Mouse (Mus musculus) heart, embryonic 15.5 days (tissue): ENCODE data around the gene Sgk1. TPM values are rescaled to one million over a fixed set of nuclear protein-coding genes. Genes with fewer than 3 reads are reported as not detected.

ENCODE experiments used
- ATAC-seq: fragments of 200-750 bp; cut with Nextera tagmentation; replicated peaks from 2 replicates; pipeline ENCODE4 v1.8.0; 2017; ENCODE audit warnings: low read depth, moderate TSS enrichment; ENCODE audit not compliant: insufficient number of reproducible peaks, insufficient read depth, low FRiP score
- H3K27ac ChIP-seq: fragments of 300-500 bp; sonication (generic); 2 replicates; pipeline ENCODE4 v1.5.1; 2015; ENCODE audit warnings: mild to moderate bottlenecking, inconsistent platforms
- H3K27me3 ChIP-seq: fragments of 300-500 bp; sonication (generic); 2 replicates; pipeline ENCODE4 v1.6.1; 2015; ENCODE audit warnings: inconsistent platforms
- H3K36me3 ChIP-seq: fragments of 300-500 bp; sonication (generic); 2 replicates; pipeline ENCODE4 v1.6.1; 2015; ENCODE audit warnings: mild to moderate bottlenecking, inconsistent platforms
- H3K4me1 ChIP-seq: fragments of 300-500 bp; sonication (generic); replicated peaks from 2 replicates; pipeline ENCODE4 v1.6.1; 2015; ENCODE audit warnings: inconsistent platforms
- H3K4me2 ChIP-seq: fragments of 300-500 bp; sonication (generic); 2 replicates; pipeline ENCODE4 v1.6.1; 2015; ENCODE audit warnings: inconsistent platforms, mild to moderate bottlenecking, moderate library complexity
- H3K4me3 ChIP-seq: fragments of 300-500 bp; sonication (generic); 2 replicates; pipeline ENCODE4 v1.5.1; 2015; ENCODE audit warnings: mild to moderate bottlenecking, inconsistent platforms
- H3K9ac ChIP-seq: fragments of 300-500 bp; sonication (generic); 2 replicates; pipeline ENCODE4 v1.6.1; 2015; ENCODE audit warnings: mild to moderate bottlenecking, inconsistent platforms
- H3K9me3 ChIP-seq: fragments of 300-500 bp; sonication (generic); replicated peaks from 2 replicates; pipeline ENCODE4 v1.6.1; 2016; ENCODE audit warnings: inconsistent platforms
- WGBS: fragments of 180-500 bp; shearing (Covaris S2); methylation state at CpG from one replicate; pipeline ENCODE4 v1.1.7; 2015; ENCODE audit warnings: mixed read lengths; 5-methylcytosine and 5-hydroxymethylcytosine counted together
- polyA plus RNA-seq: library from polyadenylated mRNA; unstranded; fragments of >200 nt; fragmentation: Nextera tagmentation; extraction: Ambion mirVana; gene quantifications from 2 replicates; pipeline ENCODE4 v1.2.1, GENCODE M21; 2015

Sgk1 gene
- polyA plus RNA-seq = 29.8 and 31.6 TPM in 2 replicates

GRCm38 (mm10) chr10:21882184-21883081 is at the start of gene Sgk1:
TSS of gene Sgk1 (plus strand) at chr10:21882184.
- H3K4me1 ChIP-seq = peaks cover 6% of the 10 kb centered on the region
- 4% methylated on average over 36 of the region's 36 CpGs for WGBS
- H3K36me3 ChIP-seq = no peaks in the 10 kb centered on the region
- peak within 1 kb of the TSS; percentile 43 for H3K4me3 ChIP-seq
- no peak for ATAC-seq
- H3K9me3 ChIP-seq = no peaks in the 10 kb centered on the region
- H3K9ac ChIP-seq = peak within 1 kb of the TSS; percentile 18; the same call in 1 of the 2 replicates
- no peak within 1 kb of the TSS for H3K27ac ChIP-seq
- peak within 1 kb of the TSS; percentile 68 for H3K4me2 ChIP-seq
- H3K27me3 ChIP-seq = peaks cover 18% of the 10 kb centered on the region

DNA sequence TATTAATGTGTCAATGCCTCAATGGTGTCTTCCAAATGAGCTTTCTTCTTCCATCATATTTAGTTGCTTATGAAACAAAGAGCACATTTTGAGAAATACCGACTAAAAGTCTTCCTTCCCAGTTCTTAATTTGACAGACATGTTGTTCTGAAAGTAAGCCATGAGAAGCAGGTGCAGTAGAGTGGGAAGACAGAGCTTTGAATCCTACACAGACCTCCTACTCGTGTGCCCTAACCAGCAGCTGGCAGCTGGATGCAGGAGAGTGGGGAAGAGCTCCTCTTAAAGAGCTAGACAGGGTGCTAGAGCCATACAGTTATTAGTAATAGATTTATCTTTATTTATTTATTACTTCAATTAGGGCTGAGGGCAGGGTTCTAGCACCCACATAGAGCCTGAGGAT is 49.7 kb upstream of the Sgk1 start:
- no peak for ATAC-seq
- no peak overlapping the region for H3K4me2 ChIP-seq
- H3K4me3 ChIP-seq = no peak overlapping the region
- no peaks in the 10 kb centered on the region for H3K36me3 ChIP-seq
- H3K27me3 ChIP-seq = no peaks in the 10 kb centered on the region
- no peaks in the 10 kb centered on the region for H3K4me1 ChIP-seq
- 77% methylated on average over 2 of the region's 2 CpGs for WGBS
- H3K9ac ChIP-seq = no peak overlapping the region
- no peak overlapping the region for H3K27ac ChIP-seq
- no peaks in the 10 kb centered on the region for H3K9me3 ChIP-seq

DNA sequence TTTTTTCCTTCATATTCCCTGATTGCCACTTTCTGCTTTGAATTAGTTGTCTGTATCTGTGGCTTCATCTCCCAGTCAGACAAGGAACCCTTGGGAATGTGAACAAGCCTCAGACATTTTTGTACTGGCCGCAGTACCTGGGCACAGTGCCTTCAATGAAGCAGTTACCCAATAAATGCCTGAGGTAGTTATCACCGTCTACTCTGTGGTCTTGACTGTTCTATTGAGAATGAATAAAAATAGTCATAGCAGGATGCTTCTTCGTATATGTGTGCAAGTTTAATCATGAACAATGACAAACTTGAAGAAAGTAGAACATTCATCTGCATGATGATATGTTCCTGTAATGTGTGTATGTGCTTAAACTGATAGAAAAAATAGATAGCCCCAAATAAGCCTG is 48.2 kb upstream of the Sgk1 start:
- Histone ChIP-seq H3K4me1 (no peaks in the 10 kb centered on the region), H3K9ac (no peak overlapping the region), H3K27me3 (no peaks in the 10 kb centered on the region), H3K36me3 (no peaks in the 10 kb centered on the region), H3K4me2 (no peak overlapping the region), H3K4me3 (no peak overlapping the region), H3K9me3 (no peaks in the 10 kb centered on the region), H3K27ac (no peak overlapping the region)
- 73% methylated on average over 3 of the region's 3 CpGs for WGBS
- no peak for ATAC-seq

DNA sequence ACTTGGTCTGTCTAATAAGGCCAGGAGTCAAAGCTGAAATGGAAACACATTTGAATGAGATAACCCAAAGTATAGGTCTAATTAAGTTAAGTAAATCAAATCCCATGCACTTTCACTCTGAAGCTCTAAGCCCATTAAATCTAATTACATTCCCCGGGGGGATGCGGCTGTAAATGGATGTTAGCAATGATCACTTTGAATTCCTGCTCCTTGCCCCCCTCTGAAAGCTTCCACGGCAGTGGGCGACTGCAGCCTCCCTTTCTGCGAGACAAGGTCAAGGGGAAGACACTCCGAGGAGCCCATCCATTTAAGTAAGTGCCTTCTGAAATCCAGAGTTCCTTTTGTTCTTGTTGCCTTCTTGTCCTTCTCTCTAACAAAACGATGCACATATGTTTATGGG is 46.9 kb upstream of the Sgk1 start:
- no peak overlapping the region for H3K9ac ChIP-seq
- H3K4me2 ChIP-seq = no peak overlapping the region

GRCm38 (mm10) chr10:21839248-21840155 is 42.5 kb upstream of the Sgk1 start:
- 0 out of 2 replicates have a peak, but pooled peaks cover 2% of the 10 kb centered on the region for H3K4me1 ChIP-seq
- H3K4me3 ChIP-seq = no peak overlapping the region
- no peak overlapping the region for H3K27ac ChIP-seq
- H3K9ac ChIP-seq = no peak overlapping the region
- 32% methylated on average over 13 of the region's 13 CpGs for WGBS
- H3K36me3 ChIP-seq = no peaks in the 10 kb centered on the region
- no peak overlapping the region for H3K4me2 ChIP-seq
- no peak for ATAC-seq
- no peaks in the 10 kb centered on the region for H3K9me3 ChIP-seq
- no peaks in the 10 kb centered on the region for H3K27me3 ChIP-seq

More for the DNA sequence above, 46.9 kb upstream of the Sgk1 start:
- no peaks in the 10 kb centered on the region for H3K36me3 ChIP-seq
- no peak for ATAC-seq
- no peaks in the 10 kb centered on the region for H3K27me3 ChIP-seq
- no peaks in the 10 kb centered on the region for H3K9me3 ChIP-seq
- H3K4me3 ChIP-seq = no peak overlapping the region
- 71% methylated on average over 7 of the region's 7 CpGs for WGBS
- H3K27ac ChIP-seq = no peak overlapping the region
- 0 out of 2 replicates have a peak, but pooled peaks cover 2% of the 10 kb centered on the region for H3K4me1 ChIP-seq

- no peak overlapping the region for H3K9ac ChIP-seq
- H3K36me3 ChIP-seq = no peaks in the 10 kb centered on the region
- no peak overlapping the region for H3K4me2 ChIP-seq
- 86% methylated on average over 6 of the region's 6 CpGs for WGBS
- H3K4me3 ChIP-seq = no peak overlapping the region
- no peaks in the 10 kb centered on the region for H3K27me3 ChIP-seq
- ATAC-seq = no peak
- H3K4me1 ChIP-seq = 0 out of 2 replicates have a peak, but pooled peaks cover 2% of the 10 kb centered on the region
- H3K27ac ChIP-seq = no peak overlapping the region
- no peaks in the 10 kb centered on the region for H3K9me3 ChIP-seq
Observed at GRCm38 (mm10) chr10:21843326-21843725, 38.7 kb upstream of the Sgk1 start.

GRCm38 (mm10) chr10:21843861-21844260 is 38.1 kb upstream of the Sgk1 start:
- 42% methylated on average over 8 of the region's 8 CpGs for WGBS
- Histone ChIP-seq H3K27ac (no peak overlapping the region), H3K9ac (no peak overlapping the region), H3K36me3 (no peaks in the 10 kb centered on the region), H3K9me3 (no peaks in the 10 kb centered on the region), H3K27me3 (no peaks in the 10 kb centered on the region), H3K4me3 (no peak overlapping the region), H3K4me2 (no peak overlapping the region), H3K4me1 (0 out of 2 replicates have a peak, but pooled peaks cover 2% of the 10 kb centered on the region)
- no peak for ATAC-seq

- Histone ChIP-seq H3K4me2 (no peak overlapping the region), H3K27me3 (no peaks in the 10 kb centered on the region), H3K4me3 (no peak overlapping the region), H3K4me1 (no peaks in the 10 kb centered on the region), H3K9ac (no peak overlapping the region), H3K9me3 (no peaks in the 10 kb centered on the region), H3K36me3 (no peaks in the 10 kb centered on the region), H3K27ac (no peak overlapping the region)
- ATAC-seq = no peak
- WGBS = 80% methylated on average over 7 of the region's 7 CpGs
Observed at GRCm38 (mm10) chr10:21844391-21844790, 37.6 kb upstream of the Sgk1 start.

- no peaks in the 10 kb centered on the region for H3K9me3 ChIP-seq
- no peak overlapping the region for H3K9ac ChIP-seq
- WGBS = 82% methylated on average over 10 of the region's 10 CpGs
- no peak overlapping the region for H3K27ac ChIP-seq
- H3K4me1 ChIP-seq = no peaks in the 10 kb centered on the region
- no peaks in the 10 kb centered on the region for H3K36me3 ChIP-seq
- H3K4me2 ChIP-seq = no peak overlapping the region
- H3K4me3 ChIP-seq = no peak overlapping the region
- no peak for ATAC-seq
- H3K27me3 ChIP-seq = no peaks in the 10 kb centered on the region
Observed at GRCm38 (mm10) chr10:21845601-21846282, 36.2 kb upstream of the Sgk1 start.

- no peaks in the 10 kb centered on the region for H3K36me3 ChIP-seq
- no peak overlapping the region for H3K9ac ChIP-seq
- no peak for ATAC-seq
- no peak overlapping the region for H3K4me3 ChIP-seq
- no peak overlapping the region for H3K4me2 ChIP-seq
- 91% methylated on average over 9 of the region's 9 CpGs for WGBS
- no peaks in the 10 kb centered on the region for H3K9me3 ChIP-seq
- H3K27me3 ChIP-seq = no peaks in the 10 kb centered on the region
- H3K27ac ChIP-seq = no peak overlapping the region
- H3K4me1 ChIP-seq = no peaks in the 10 kb centered on the region
Observed at GRCm38 (mm10) chr10:21846366-21846765, 35.6 kb upstream of the Sgk1 start.
